Mouse (Mus musculus) kidney, embryonic 14.5 days (tissue): ENCODE results near the gene Syne1. TPM values are rescaled to one million over a fixed set of nuclear protein-coding genes. Genes with fewer than 3 reads are reported as not detected.

ENCODE experiments used
- ATAC-seq: fragments of 200-750 bp; cut with Nextera tagmentation; 2 replicates; pipeline ENCODE4 v1.8.0; 2017; ENCODE audit warnings: moderate number of reproducible peaks, mild to moderate bottlenecking, moderate TSS enrichment, moderate library complexity; ENCODE audit not compliant: low FRiP score, low TSS enrichment
- H3K27ac ChIP-seq: fragments of 300-500 bp; sonication (generic); 2 replicates; pipeline ENCODE4 v1.5.1; 2014; ENCODE audit warnings: low read depth, mild to moderate bottlenecking, low read length, moderate library complexity, mixed read lengths
- H3K27me3 ChIP-seq: fragments of 300-500 bp; sonication (generic); 2 replicates; pipeline ENCODE4 v1.6.1; 2014; ENCODE audit warnings: mild to moderate bottlenecking, low read length; ENCODE audit not compliant: control insufficient read depth, insufficient read depth
- H3K36me3 ChIP-seq: fragments of 300-500 bp; sonication (generic); 2 replicates; pipeline ENCODE4 v1.6.1; 2014; ENCODE audit warnings: low read length, mixed read lengths; ENCODE audit not compliant: control insufficient read depth, insufficient read depth
- H3K4me1 ChIP-seq: fragments of 300-500 bp; sonication (generic); 2 replicates; pipeline ENCODE4 v1.6.1; 2014; ENCODE audit warnings: low read length, mixed read lengths; ENCODE audit not compliant: control insufficient read depth, insufficient read depth
- H3K4me2 ChIP-seq: fragments of 300-500 bp; sonication (generic); replicated peaks from 2 replicates; pipeline ENCODE4 v1.6.1; 2014; ENCODE audit warnings: low read depth, mild to moderate bottlenecking, low read length
- H3K4me3 ChIP-seq: fragments of 300-500 bp; sonication (generic); 2 replicates; pipeline ENCODE4 v1.5.1; 2014; ENCODE audit warnings: mild to moderate bottlenecking, low read length
- H3K9ac ChIP-seq: fragments of 300-500 bp; sonication (generic); 2 replicates; pipeline ENCODE4 v1.6.1; 2014; ENCODE audit warnings: low read depth, mild to moderate bottlenecking, low read length, moderate library complexity
- H3K9me3 ChIP-seq: fragments of 300-500 bp; sonication (generic); 2 replicates; pipeline ENCODE4 v1.6.1; 2016; ENCODE audit warnings: low read length; ENCODE audit not compliant: control insufficient read depth
- WGBS: fragments of 180-500 bp; shearing (Covaris S2); extraction: QIAGEN DNeasy Blood & Tissue Kit; methylation state at CpG from one replicate; pipeline ENCODE4 v1.1.7; 2014; 5-methylcytosine and 5-hydroxymethylcytosine counted together
- polyA plus RNA-seq: library from polyadenylated mRNA; unstranded; fragments of >200 nt; fragmentation: Nextera tagmentation; extraction: Ambion mirVana; gene quantifications from 2 replicates; pipeline ENCODE4 v1.2.1, GENCODE M21; 2014

Gene Syne1
- polyA plus RNA-seq, 1 experiment from 2014 or later: 5.8 TPM

DNA sequence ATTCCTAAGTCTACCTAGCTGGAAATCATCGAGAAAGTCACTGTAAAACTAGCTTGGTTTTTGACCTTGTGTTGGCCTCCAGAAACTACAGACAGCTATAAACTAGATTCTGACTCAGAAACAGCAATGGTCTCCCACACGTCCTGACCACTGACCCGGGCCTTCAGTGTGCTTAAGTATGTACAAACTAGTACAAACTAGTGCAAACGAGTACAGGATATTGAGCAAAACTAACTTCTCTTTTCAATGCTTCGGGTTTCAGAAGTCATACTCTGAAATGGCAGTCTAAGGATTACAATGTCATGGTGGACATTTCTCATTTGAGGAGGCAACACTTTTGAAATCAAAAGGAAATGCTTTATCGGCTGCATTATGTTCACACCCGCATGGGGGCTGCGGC, 506.8 kb downstream of the Syne1 start:
- Histone ChIP-seq H3K27me3 (no peaks in the 10 kb centered on the region), H3K27ac (no peak overlapping the region), H3K36me3 (no peaks in the 10 kb centered on the region; the same call in 1 of the 2 replicates), H3K4me3 (no peak overlapping the region), H3K4me1 (no peaks in the 10 kb centered on the region), H3K4me2 (no peak overlapping the region), H3K9ac (no peak overlapping the region), H3K9me3 (0 out of 2 replicates have a peak, but pooled peaks cover 2% of the 10 kb centered on the region)
- no peak for ATAC-seq
- WGBS: 66% methylated on average over 8 of the region's 8 CpGs

DNA sequence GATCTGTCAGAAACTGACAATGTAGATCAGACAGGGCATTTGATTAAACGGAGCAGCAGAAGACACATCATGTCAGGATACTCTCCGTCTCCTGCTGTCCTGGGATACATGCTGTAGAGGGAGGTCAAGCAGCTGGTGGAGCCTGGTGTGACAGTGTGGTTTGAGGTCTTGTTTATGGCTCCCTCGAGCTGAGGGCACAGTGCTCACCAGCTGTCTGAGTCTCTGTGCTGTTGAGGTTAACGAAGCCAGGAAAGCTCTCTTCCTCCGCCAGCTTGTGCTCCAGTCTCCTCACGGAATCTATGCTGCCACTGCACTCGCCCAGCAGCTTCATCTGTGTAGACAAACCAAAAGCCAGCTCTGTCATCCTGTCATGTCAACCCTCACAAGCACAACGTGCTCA, 510.0 kb downstream of the Syne1 start:
- H3K27me3 ChIP-seq: no peaks in the 10 kb centered on the region
- H3K4me2 ChIP-seq: no peak overlapping the region
- no peak for ATAC-seq
- no peaks in the 10 kb centered on the region; the same call in 1 of the 2 replicates for H3K36me3 ChIP-seq
- H3K9ac ChIP-seq: no peak overlapping the region
- H3K27ac ChIP-seq: no peak overlapping the region
- WGBS: 37% methylated on average over 8 of the region's 8 CpGs
- no peak overlapping the region for H3K4me3 ChIP-seq
- H3K9me3 ChIP-seq: 0 out of 2 replicates have a peak, but pooled peaks cover 2% of the 10 kb centered on the region
- H3K4me1 ChIP-seq: no peaks in the 10 kb centered on the region

- Histone ChIP-seq H3K36me3 (no peaks in the 10 kb centered on the region), H3K9ac (no peak overlapping the region), H3K4me2 (no peak overlapping the region), H3K27me3 (no peaks in the 10 kb centered on the region), H3K4me1 (no peaks in the 10 kb centered on the region), H3K27ac (no peak overlapping the region), H3K4me3 (no peak overlapping the region), H3K9me3 (no peaks in the 10 kb centered on the region)
- WGBS: 87% methylated on average over 15 of the region's 15 CpGs
- no peak for ATAC-seq
Observed at GRCm38 (mm10) chr10:5032192-5033048, 518.9 kb downstream of the Syne1 start.

- no peak overlapping the region for H3K4me2 ChIP-seq
- H3K9ac ChIP-seq: no peak overlapping the region
- WGBS: 77% methylated on average over 1 of the region's 1 CpGs
- no peaks in the 10 kb centered on the region for H3K36me3 ChIP-seq
- no peak overlapping the region for H3K4me3 ChIP-seq
- no peaks in the 10 kb centered on the region for H3K27me3 ChIP-seq
- no peak for ATAC-seq
- no peak overlapping the region for H3K27ac ChIP-seq
- H3K9me3 ChIP-seq: no peaks in the 10 kb centered on the region
- H3K4me1 ChIP-seq: no peaks in the 10 kb centered on the region
Observed at GRCm38 (mm10) chr10:5029883-5030282, 521.4 kb downstream of the Syne1 start.

- no peak for ATAC-seq
- Histone ChIP-seq H3K4me2 (no peak overlapping the region), H3K27me3 (no peaks in the 10 kb centered on the region), H3K9me3 (no peaks in the 10 kb centered on the region), H3K4me1 (no peaks in the 10 kb centered on the region), H3K4me3 (no peak overlapping the region), H3K9ac (no peak overlapping the region), H3K36me3 (no peaks in the 10 kb centered on the region), H3K27ac (no peak overlapping the region)
- WGBS: 59% methylated on average over 2 of the region's 2 CpGs
Observed at GRCm38 (mm10) chr10:5029161-5029560, 522.1 kb downstream of the Syne1 start.

DNA sequence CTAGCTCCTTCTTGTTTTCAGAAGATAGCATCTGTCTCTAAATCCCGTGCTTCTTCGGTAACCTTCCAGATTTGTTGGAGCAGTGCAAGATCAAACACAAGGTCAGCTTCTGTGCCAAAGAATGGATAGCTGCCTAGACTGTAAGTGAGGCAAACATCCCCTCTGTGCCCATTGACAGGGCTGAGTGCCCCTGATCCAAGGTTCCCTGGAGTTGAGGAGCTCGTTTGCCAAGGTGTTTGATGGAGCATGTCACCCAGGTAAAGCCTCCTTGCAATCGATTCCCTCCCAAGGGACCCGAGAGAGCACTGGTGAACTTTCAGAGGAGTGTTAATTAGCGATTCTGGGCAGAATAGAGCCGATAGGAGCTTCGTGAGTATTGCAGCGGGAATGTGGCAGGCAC, 523.0 kb downstream of the Syne1 start:
- Histone ChIP-seq H3K9ac (no peak overlapping the region), H3K4me1 (no peaks in the 10 kb centered on the region), H3K36me3 (no peaks in the 10 kb centered on the region), H3K27me3 (no peaks in the 10 kb centered on the region), H3K4me2 (no peak overlapping the region), H3K4me3 (no peak overlapping the region), H3K9me3 (no peaks in the 10 kb centered on the region), H3K27ac (no peak overlapping the region)
- 76% methylated on average over 9 of the region's 9 CpGs for WGBS
- ATAC-seq: no peak

- no peak overlapping the region for H3K4me3 ChIP-seq
- H3K27me3 ChIP-seq: no peaks in the 10 kb centered on the region
- no peaks in the 10 kb centered on the region for H3K4me1 ChIP-seq
- WGBS: 83% methylated on average over 1 of the region's 1 CpGs
- no peaks in the 10 kb centered on the region for H3K9me3 ChIP-seq
- ATAC-seq: no peak
- no peaks in the 10 kb centered on the region for H3K36me3 ChIP-seq
- H3K4me2 ChIP-seq: no peak overlapping the region
- H3K9ac ChIP-seq: no peak overlapping the region
- H3K27ac ChIP-seq: no peak overlapping the region
Observed at GRCm38 (mm10) chr10:5027208-5027607, 524.1 kb downstream of the Syne1 start.

DNA sequence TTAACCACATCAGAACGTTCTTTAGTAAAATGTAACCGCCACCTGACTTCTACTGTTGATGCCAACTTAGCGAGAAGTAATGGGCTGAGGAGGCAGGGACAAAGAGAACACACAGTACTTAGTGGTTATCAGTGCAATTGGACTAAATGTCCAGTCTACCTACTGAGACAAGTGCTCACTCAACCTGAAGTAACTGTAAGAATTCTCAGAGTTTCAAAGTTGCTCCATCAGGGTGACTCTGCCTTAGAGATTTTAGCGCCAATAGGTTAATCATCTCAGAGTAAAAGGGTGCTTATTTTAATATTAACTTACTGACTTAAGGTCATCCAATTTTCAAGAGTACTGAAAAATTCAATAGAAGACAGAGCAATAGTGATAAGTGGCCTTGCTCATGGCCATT, 525.4 kb downstream of the Syne1 start:
- H3K9me3 ChIP-seq: no peaks in the 10 kb centered on the region
- no peaks in the 10 kb centered on the region for H3K36me3 ChIP-seq
- no peak overlapping the region for H3K27ac ChIP-seq
- H3K27me3 ChIP-seq: no peaks in the 10 kb centered on the region
- no peak overlapping the region for H3K4me2 ChIP-seq
- no peak overlapping the region for H3K4me3 ChIP-seq
- H3K9ac ChIP-seq: no peak overlapping the region
- no peaks in the 10 kb centered on the region for H3K4me1 ChIP-seq
- ATAC-seq: no peak
- WGBS: 90% methylated on average over 4 of the region's 4 CpGs

DNA sequence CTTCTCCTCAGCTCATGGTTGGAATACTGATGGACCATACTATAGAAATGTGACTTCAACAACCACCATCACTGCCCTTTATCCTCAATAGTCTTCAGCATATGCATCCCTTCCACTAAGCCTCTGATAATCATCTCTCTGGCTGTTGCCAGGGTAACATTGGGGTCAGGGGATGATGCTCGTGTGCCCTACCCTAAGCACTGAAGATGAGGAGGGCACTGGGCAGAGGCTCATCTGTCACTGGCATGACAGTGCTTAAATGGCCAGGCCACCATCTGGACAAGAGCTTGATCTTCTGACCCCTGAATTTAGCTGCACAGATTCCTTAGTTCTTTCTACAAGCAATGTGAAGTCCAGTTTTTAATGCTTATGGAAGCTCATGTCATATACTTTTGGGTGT, 534.1 kb downstream of the Syne1 start:
- H3K4me1 ChIP-seq: no peaks in the 10 kb centered on the region
- WGBS: 41% methylated on average over 1 of the region's 1 CpGs
- no peak overlapping the region for H3K9ac ChIP-seq
- no peak overlapping the region for H3K4me3 ChIP-seq
- no peak overlapping the region for H3K27ac ChIP-seq
- H3K9me3 ChIP-seq: no peaks in the 10 kb centered on the region
- ATAC-seq: no peak
- H3K36me3 ChIP-seq: no peaks in the 10 kb centered on the region
- no peaks in the 10 kb centered on the region for H3K27me3 ChIP-seq
- H3K4me2 ChIP-seq: no peak overlapping the region
